8 mouse cellular contexts compared by ENCODE assay signal in genomic region chr4:29301348-29301747, GRCm38 (mm10).
DNase-seq lines count a peak whose midpoint lies in the region; ATAC-seq and TF ChIP-seq lines count a peak whose summit lies in the region.
"Had no signal": no experiment of that assay in that cellular context is flagged by ENCODE, and none has a peak within 500 bp of the region (broad histone marks: within the 10 kb centered on the region; RNA-seq: fewer than 3 reads in every experiment).

No protein-coding gene starts in this region.

- no peaks in the 10 kb centered on the region for H3K36me3 ChIP-seq in kidney, postnatal 0 days (ENCODE audit: insufficient read depth, low read length)

- WGBS in kidney, postnatal 0 days, result 43% methylated on average over 1 of the region's 1 CpGs

- no peak overlapping the region for H3K4me2 ChIP-seq in kidney, postnatal 0 days (ENCODE audit: low read length)

- no peak for ATAC-seq in kidney, postnatal 0 days (replicated peaks; ENCODE audit: low FRiP score, low read depth)

- H3K9ac ChIP-seq in kidney, postnatal 0 days (ENCODE audit: low read depth, low read length), result no peak overlapping the region

- no peaks in the 10 kb centered on the region for H3K4me1 ChIP-seq in kidney, postnatal 0 days (replicated peaks; ENCODE audit: insufficient read depth, low read length)

- TF ChIP-seq CTCF in kidney, postnatal 0 days (IDR thresholded peaks at IDR 0.05; ENCODE audit: low read depth), result peak; percentile 68

- H3K27me3 ChIP-seq in kidney, postnatal 0 days (ENCODE audit: insufficient read depth, low read length), result no peaks in the 10 kb centered on the region

- H3K27ac ChIP-seq in kidney, postnatal 0 days, result no peak overlapping the region

- H3K4me3 ChIP-seq in kidney, postnatal 0 days (replicated peaks; ENCODE audit: low read depth, low read length), result no peak overlapping the region

- no peak for DNase-seq in kidney, postnatal 0 days (ENCODE audit: low spot score)
- DNase-seq in kidney, adult 8-10 months, result no peak
- peak; percentile 25 for DNase-seq in urinary bladder, postnatal 14 days (ENCODE audit: low spot score)
- DNase-seq in urinary bladder, adult 2 months (ENCODE audit: low spot score), result no peak
- DNase-seq in embryo, embryonic 10 days (ENCODE audit: low spot score), result peak; percentile 45
- DNase-seq in urinary bladder, postnatal 36 days (ENCODE audit: low spot score in 2 of 2), result peak; percentile 2 to 9
- no peak for DNase-seq in gastrocnemius, adult 18-20 months (ENCODE audit: low spot score)
- DNase-seq: cerebellum, adult 8-10 months had no signal

- no peaks in the 10 kb centered on the region for H3K9me3 ChIP-seq in kidney, postnatal 0 days (replicated peaks; ENCODE audit: low read length)

Comparison
In these comparisons a context has a peak if more than half of its experiments do, and no peak if none do; other contexts are left out.
1. DNase-seq: peak in urinary bladder, postnatal 14 days (single experiment), embryo, embryonic 10 days (single experiment) and urinary bladder, postnatal 36 days (2 of 2); none in kidney, postnatal 0 days (single experiment), kidney, adult 8-10 months (0 of 2), urinary bladder, adult 2 months (single experiment) and gastrocnemius, adult 18-20 months (single experiment).